Mouse (Mus musculus): ENCODE results near the gene Mmp14. TPM values are rescaled to one million over a fixed set of nuclear protein-coding genes. Genes with fewer than 3 reads are reported as not detected.

The Mmp14 gene
- total and polyA plus RNA-seq, 3 experiments = 19.4 to 29.9 TPM; not detected in 1

DNA sequence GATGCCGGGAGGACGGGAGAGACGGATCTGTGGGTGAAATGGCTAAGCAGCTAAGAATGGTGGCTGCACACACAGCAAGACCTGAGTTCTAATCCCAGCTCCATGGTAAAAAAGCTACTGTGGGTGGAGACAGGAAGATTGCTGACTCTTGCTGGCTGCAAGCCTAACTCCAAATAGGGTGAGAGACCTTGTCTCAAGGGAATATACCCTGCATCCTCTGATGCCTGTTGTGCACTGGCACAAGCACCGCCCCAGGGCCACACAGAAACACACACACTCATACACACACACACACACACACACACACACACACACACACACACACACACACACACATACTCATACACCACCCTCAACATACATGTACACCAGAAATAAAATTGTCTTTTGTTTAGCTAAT, 14.6 kb upstream of the Mmp14 start:
- Histone ChIP-seq H3K79me2 (ENCODE audit: control insufficient read depth, insufficient read depth, low read length, poor library complexity) (peaks cover 12% of the 10 kb centered on the region), H3K4me3 (ENCODE audit: control insufficient read depth in 1 of 2, insufficient read depth in 1 of 2, low read depth in 2 of 2, low read length in 2 of 2) (peak overlapping the region; percentile 64 to 75), H3K27me3 (ENCODE audit: control insufficient read depth in 1 of 2, insufficient read depth in 2 of 2, low read length in 2 of 2) (no peaks in the 10 kb centered on the region), H3K27ac (ENCODE audit: control insufficient read depth, low read depth, low read length) (peak overlapping the region; percentile 89), H3K36me3 (ENCODE audit: control insufficient read depth in 1 of 2, insufficient read depth in 2 of 2, low read length in 2 of 2) (peaks cover 0 to 13% of the 10 kb centered on the region in 2 experiments; a peak in 2 of 4 replicates), H3K9ac (ENCODE audit: control insufficient read depth, low read depth, low read length, poor library complexity, severe bottlenecking) (peak overlapping the region; percentile 86), H3K4me1 (ENCODE audit: control insufficient read depth in 1 of 2, insufficient read depth in 2 of 2, low read length in 2 of 2) (peaks cover 3 to 18% of the 10 kb centered on the region in 2 experiments), H3K9me3 (replicated peaks; ENCODE audit: insufficient read depth, low read length) (no peaks in the 10 kb centered on the region)
- DNase-seq (ENCODE audit: low read depth, low spot score) = peak; percentile 77
- no peak for TF ChIP-seq TCF12 (IDR thresholded peaks at IDR 0.05; ENCODE audit: low read depth, low read length)
- TF ChIP-seq TBP (IDR thresholded peaks at IDR 0.05; ENCODE audit: low read depth, low read length) = 0 out of 2 replicates have a peak, but pooled peaks have one; percentile 23

DNA sequence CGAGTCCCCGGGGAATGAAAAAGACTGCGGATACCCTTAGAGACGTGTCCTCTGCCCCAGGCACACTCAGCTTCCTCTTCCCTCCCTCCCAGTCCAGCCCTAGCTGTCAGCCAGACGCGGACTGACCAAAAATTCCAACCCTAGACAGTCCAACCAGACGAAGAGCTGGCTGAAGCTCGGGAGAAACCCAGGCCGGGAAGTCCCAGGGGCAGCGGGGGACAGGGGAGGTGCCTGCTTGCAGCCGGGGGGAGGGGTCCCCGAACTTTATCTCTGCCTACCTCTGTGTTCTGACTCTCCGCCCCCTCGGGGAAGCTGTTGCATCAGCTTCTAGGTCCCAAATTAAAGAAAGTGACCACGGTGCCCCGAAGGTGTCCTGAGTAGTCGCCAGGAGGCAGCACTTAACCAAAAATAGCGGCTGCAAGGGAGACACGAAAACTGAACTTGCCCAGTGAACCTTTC, 13.8 kb upstream of the Mmp14 start, which contains the start of gene Slc7a7:
Gene Slc7a7, minus strand, starts transcription at position 158 of the 459 bp plus-strand sequence.
- peaks cover 12% of the 10 kb centered on the region for H3K79me2 ChIP-seq (ENCODE audit: control insufficient read depth, insufficient read depth, low read length, poor library complexity)
- H3K9me3 ChIP-seq (replicated peaks; ENCODE audit: insufficient read depth, low read length) = no peaks in the 10 kb centered on the region
- peak within 1 kb of the TSS; percentile 89 for H3K27ac ChIP-seq (ENCODE audit: control insufficient read depth, low read depth, low read length)
- no peaks in the 10 kb centered on the region for H3K27me3 ChIP-seq (ENCODE audit: control insufficient read depth in 1 of 2, insufficient read depth in 2 of 2, low read length in 2 of 2)
- peak within 1 kb of the TSS; percentile 64 to 75 for H3K4me3 ChIP-seq (ENCODE audit: control insufficient read depth in 1 of 2, insufficient read depth in 1 of 2, low read depth in 2 of 2, low read length in 2 of 2)
- peaks cover 0 to 13% of the 10 kb centered on the region in 2 experiments; a peak in 2 of 4 replicates for H3K36me3 ChIP-seq (ENCODE audit: control insufficient read depth in 1 of 2, insufficient read depth in 2 of 2, low read length in 2 of 2)
- DNase-seq (ENCODE audit: low read depth, low spot score) = peak; percentile 97
- H3K9ac ChIP-seq (ENCODE audit: control insufficient read depth, low read depth, low read length, poor library complexity, severe bottlenecking) = peak within 1 kb of the TSS; percentile 86
- H3K4me1 ChIP-seq (ENCODE audit: control insufficient read depth in 1 of 2, insufficient read depth in 2 of 2, low read length in 2 of 2) = peaks cover 3 to 18% of the 10 kb centered on the region in 2 experiments
- TF ChIP-seq USF1 (IDR thresholded peaks at IDR 0.05; ENCODE audit: low read depth, low read length) (no peak), TAL1 (IDR thresholded peaks at IDR 0.05; ENCODE audit: low read length) (no peak), POLR2A (IDR thresholded peaks at IDR 0.05; ENCODE audit: control insufficient read depth in 1 of 2, insufficient read depth in 1 of 2, low read depth in 1 of 2, low read length in 2 of 2, poor library complexity in 1 of 2) (peak; percentile 78 to 82; a peak in 3 of 4 replicates), BHLHE40 (IDR thresholded peaks at IDR 0.05; ENCODE audit: borderline replicate concordance, low read depth, low read length) (no peak), ETS1 (IDR thresholded peaks at IDR 0.05; ENCODE audit: low read depth, low read length) (peak; percentile 78), TCF12 (IDR thresholded peaks at IDR 0.05; ENCODE audit: low read depth, low read length) (peak; percentile 62; the same call in 1 of the 2 replicates), ZMIZ1 (IDR thresholded peaks at IDR 0.05; ENCODE audit: low read depth, low read length) (peak; percentile 74; the same call in 1 of the 2 replicates), MXI1 (IDR thresholded peaks at IDR 0.05; ENCODE audit: low read depth, low read length) (peak; percentile 64; the same call in 1 of the 2 replicates), MAFK (IDR thresholded peaks at IDR 0.05; ENCODE audit: borderline replicate concordance, low read depth, low read length) (no peak), RCOR1 (IDR thresholded peaks at IDR 0.05; ENCODE audit: low read depth, low read length) (peak; percentile 53; the same call in 1 of the 2 replicates), NRF1 (IDR thresholded peaks at IDR 0.05; ENCODE audit: insufficient read depth, low read depth, low read length, poor library complexity, severe bottlenecking) (0 out of 2 replicates have a peak, but pooled peaks have one; percentile 12), ZC3H11A (IDR thresholded peaks at IDR 0.05; ENCODE audit: low read depth, low read length) (peak; percentile 90), NELFE (IDR thresholded peaks at IDR 0.05; ENCODE audit: low read depth, low read length) (peak; percentile 72), HCFC1 (IDR thresholded peaks at IDR 0.05; ENCODE audit: low read depth, low read length) (peak; percentile 68), USF2 (IDR thresholded peaks at IDR 0.05; ENCODE audit: borderline replicate concordance in 1 of 2, insufficient read depth in 1 of 2, low read depth in 1 of 2, low read length in 2 of 2) (no peak), GABPA (IDR thresholded peaks at IDR 0.05; ENCODE audit: low read depth, low read length) (no peak), SMC3 (IDR thresholded peaks at IDR 0.05; ENCODE audit: low read depth, low read length) (peak; percentile 95), SIN3A (IDR thresholded peaks at IDR 0.05; ENCODE audit: low read length) (peak; percentile 94), MYB (IDR thresholded peaks at IDR 0.05; ENCODE audit: low read depth, low read length) (no peak), POLR2AphosphoS2 (IDR thresholded peaks at IDR 0.05; ENCODE audit: low read length) (peak; percentile 87), TBP (IDR thresholded peaks at IDR 0.05; ENCODE audit: low read depth, low read length) (peak; percentile 80; the same call in 1 of the 2 replicates), MEF2A (IDR thresholded peaks at IDR 0.05; ENCODE audit: extremely low read depth, insufficient replicate concordance, low read depth, low read length, poor library complexity, severe bottlenecking) (no peak), MAZ (IDR thresholded peaks at IDR 0.05; ENCODE audit: low read depth, low read length) (peak; percentile 79; the same call in 1 of the 2 replicates), ZKSCAN1 (IDR thresholded peaks at IDR 0.05; ENCODE audit: low read depth, low read length) (no peak), ELF1 (IDR thresholded peaks at IDR 0.05; ENCODE audit: low read depth, low read length) (no peak), KAT2A (conservative IDR thresholded peaks at IDR 0.05; ENCODE audit: low read depth, low read length) (no peak; the same call in 1 of the 2 replicates), ZNF384 (IDR thresholded peaks at IDR 0.05; ENCODE audit: low read depth, low read length) (peak; percentile 52; the same call in 1 of the 2 replicates), EP300 (IDR thresholded peaks at IDR 0.05; ENCODE audit: low read depth in 1 of 2, low read length in 2 of 2) (peak in 1 of 2 experiments; percentile 78; a peak in 2 of 4 replicates), UBTF (IDR thresholded peaks at IDR 0.05; ENCODE audit: borderline replicate concordance, insufficient read depth, low read depth, low read length) (no peak)
